Mouse (Mus musculus) neural tube, embryonic 10.5 days (tissue): ENCODE measurements around the gene Slc2a8.
"Not testable (repeated sequence)": the region's sequence is repeated elsewhere in the genome, so short reads cannot be mapped to it uniquely, and the experiment has no call there.

Experiments
- DNase-seq: peaks from one replicate; pipeline ENCODE4 v3.0.0-alpha.2; 2017; ENCODE audit warnings: low spot score; ENCODE audit errors: extremely low spot score

Gene Slc2a8

DNA sequence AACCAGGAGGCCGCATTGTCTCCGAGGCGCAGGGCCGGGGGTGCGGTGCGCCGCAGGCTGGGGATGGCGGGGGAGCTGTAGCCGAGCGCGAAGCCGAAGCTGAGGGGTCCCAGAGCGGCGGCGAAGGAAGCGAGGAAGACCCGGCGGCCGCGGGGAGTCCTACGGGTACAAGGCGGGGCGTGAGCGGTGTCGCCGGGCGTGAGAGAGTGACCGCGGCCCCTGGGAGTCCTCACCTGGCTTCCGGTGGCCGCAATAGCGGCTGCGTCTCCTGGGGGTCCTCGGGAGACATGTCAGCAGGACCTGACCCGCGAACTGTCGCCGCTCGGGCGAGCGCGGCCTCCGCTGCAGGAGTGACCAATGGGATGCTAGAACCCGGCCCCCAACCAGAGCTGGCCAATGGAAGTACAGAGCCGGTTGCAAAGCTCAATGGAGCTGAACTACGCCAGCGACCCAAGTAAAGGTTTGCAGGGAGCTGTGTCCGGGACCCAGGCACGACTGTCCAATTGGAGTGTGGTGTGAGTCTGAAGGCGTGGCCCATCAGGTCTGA, at the start of gene Slc2a8:
TSS of gene Slc2a8 (minus strand) at position 359 of the 547 bp plus-strand sequence.
- peak; percentile 92 for DNase-seq

DNA sequence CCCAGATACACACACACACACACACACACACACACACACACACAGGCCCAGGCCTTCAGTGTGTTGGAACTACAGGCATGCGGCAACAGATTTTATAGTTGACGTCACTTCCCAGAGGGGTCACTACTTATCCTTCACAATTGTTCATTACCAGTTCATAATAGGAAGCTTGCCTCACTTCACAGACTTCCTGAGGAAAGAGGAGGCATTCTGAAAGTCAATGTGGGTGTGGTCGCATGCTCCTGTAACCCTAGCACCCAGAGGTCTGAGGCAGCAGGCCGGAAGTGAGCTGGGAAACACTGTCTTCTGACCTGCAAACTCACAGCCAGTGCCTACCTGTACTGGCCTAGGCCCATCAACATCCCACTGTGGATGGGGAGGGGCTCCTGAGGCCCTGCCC, 43.2 kb upstream of the Slc2a8 start:
- DNase-seq = no peak

DNA sequence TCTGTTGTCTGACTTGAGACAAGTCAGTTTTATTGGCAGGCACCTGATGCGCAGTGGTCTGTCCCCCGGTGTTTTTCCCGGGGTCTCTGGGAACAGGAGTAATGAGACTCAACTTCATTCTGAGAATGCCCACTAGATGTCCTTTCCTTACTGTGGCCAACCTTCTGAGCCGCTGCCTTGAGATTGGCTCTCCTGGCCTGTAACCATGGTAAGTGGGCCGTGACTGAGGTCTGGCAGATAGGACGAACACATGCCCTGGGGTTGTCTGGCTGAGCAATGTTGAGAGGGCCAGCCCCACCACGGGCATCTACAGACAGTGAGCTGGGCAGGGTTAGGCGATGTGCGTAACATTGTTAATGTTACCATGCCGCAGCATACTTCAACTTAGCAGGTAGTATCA, 42.7 kb upstream of the Slc2a8 start:
- no peak for DNase-seq

DNA sequence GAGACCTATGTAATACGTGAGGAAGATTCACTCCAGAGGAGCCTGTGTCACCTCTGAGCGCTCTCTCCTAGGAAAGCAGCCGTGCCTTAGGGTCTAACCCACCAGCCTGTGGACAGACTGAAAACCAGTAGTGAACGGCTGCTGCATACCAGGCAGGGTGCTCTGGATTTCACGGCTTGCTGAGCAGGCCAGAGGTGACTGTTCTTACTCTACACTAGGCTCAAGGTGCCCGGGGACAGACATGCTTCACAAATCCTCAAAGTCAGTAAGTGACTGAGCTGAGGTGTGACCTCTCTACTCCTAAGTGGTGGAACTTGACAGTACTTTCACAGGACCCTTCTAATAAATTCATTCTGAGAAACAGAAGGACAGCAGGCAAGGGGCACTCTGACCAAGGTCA, 41.0 kb upstream of the Slc2a8 start:
- DNase-seq = no peak

DNA sequence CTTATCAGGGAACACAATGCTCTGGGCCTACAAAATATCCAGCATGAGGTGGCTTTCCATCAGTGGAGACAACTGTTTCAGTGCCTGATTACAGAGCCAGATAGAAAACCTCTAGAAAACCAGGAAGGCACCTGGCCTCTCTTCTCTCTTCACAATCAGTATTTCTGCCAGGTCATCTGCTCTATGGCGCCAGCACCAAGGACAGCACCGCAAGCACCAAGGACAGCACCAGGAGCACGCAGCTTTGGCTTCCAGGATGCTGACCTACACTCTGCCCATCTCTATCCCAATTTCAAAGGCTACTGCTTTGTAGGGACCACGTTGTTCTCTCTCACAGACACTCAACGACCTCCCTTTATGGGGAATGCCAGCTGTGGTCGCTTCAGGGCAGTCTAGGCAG, 36.1 kb upstream of the Slc2a8 start:
- DNase-seq = peak; percentile 77

- no peak for DNase-seq
Observed at GRCm38 (mm10) chr2:33017191-33017590, 35.3 kb upstream of the Slc2a8 start.

GRCm38 (mm10) chr2:33014877-33015276, 33.0 kb upstream of the Slc2a8 start:
- DNase-seq = no peak

DNA sequence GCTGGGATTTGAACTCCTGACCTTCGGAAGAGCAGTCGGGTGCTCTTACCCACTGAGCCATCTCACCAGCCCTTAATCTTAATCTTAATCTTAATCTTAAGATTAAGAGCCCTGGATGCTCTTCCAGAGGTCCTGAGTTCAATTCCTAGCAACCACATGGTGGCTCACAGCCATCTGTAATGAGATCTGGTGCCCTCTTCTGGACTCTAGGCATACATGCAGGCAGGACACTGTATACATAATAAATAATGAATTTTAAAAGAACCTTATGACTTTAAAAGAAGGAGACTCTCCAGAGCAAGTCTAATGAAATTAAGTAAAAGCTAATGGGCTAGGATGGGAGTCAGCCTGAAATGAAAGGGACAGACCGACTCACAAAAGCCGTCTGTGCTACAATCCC, 27.2 kb upstream of the Slc2a8 start:
- not testable (repeated sequence) for DNase-seq

DNA sequence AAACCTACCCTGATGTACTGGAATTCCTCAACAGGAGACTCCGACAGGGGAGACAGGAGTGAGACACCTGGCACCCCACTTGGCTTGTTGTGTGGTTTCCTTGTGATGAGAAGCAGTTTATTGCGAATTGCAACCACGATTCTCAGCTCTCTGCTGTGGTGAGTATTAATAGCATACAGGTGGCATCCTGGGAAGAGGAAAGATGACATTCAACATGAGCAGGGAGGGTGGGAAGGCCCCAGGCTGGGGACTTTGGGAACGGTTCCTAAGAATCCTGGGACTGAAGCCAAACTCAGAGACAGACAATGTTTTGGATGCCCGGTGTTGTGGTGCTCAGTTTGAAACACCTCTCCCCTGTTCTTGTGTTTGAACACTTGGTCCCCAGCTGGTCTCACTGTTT, 23.2 kb upstream of the Slc2a8 start:
- no peak for DNase-seq

- DNase-seq = no peak
Observed at GRCm38 (mm10) chr2:33002144-33002543, 20.3 kb upstream of the Slc2a8 start.

DNA sequence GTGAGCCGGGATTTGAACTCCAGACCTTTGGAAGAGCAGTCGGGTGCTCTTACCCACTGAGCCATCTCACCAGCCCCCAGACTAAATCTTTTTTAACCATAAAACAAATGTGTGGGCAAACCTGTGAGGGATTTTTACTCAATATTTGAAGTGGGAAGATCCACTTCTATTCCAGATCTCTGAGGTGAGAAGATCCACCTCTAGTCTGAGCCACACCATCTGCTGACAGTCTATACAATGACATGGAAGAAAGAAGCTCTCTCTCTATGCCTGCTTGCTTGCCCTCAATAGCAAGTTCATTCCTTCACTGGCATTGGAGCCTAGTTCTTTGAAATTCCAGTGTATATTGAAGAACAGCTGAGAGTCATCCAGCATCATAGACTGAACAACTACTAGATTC, 17.9 kb upstream of the Slc2a8 start:
- no peak for DNase-seq

- DNase-seq = no peak
Observed at GRCm38 (mm10) chr2:32997792-32998191, 15.9 kb upstream of the Slc2a8 start.

- no peak for DNase-seq
Observed at GRCm38 (mm10) chr2:32997081-32997480, 15.2 kb upstream of the Slc2a8 start.

DNA sequence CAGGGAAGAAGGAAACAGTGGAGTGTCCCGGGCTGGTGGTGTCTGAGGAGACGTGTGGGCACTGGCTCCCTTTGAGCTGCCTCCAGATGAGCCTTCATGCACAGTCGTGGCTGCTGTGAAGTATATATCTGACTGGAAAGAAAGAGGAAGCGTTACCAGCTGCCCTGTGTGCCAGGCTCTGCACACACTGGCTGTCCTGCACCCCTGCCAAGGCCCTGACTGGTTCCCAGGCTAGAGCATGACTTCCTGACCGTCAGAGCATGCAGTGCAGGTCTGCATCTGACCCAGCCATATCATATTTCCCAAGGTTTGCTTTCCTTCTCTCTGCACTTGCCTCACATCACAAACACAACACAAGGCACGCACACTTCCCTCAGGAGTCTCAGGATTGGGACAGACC, 10.2 kb upstream of the Slc2a8 start:
- DNase-seq = no peak

GRCm38 (mm10) chr2:32990167-32990832, 8.4 kb upstream of the Slc2a8 start:
- DNase-seq = no peak

DNA sequence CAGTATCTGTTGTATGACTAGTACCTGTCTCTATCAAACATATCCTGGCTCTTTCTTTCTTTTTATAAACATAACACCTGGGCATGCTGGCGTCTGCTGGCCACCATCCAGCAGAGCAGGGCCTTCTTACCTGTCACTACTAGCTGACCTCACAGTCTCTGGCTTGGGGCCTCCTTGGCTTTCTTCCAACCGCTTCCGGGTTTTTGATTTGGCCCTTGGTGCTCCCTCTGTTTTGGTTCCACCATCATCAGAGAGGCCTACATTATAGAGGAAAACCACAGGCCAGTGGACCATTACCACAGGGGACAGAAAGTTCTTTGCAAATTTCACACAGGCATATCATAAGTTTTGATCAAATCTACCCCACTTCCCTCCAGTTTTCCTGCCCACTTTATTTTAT, 7.5 kb upstream of the Slc2a8 start:
- no peak for DNase-seq

DNA sequence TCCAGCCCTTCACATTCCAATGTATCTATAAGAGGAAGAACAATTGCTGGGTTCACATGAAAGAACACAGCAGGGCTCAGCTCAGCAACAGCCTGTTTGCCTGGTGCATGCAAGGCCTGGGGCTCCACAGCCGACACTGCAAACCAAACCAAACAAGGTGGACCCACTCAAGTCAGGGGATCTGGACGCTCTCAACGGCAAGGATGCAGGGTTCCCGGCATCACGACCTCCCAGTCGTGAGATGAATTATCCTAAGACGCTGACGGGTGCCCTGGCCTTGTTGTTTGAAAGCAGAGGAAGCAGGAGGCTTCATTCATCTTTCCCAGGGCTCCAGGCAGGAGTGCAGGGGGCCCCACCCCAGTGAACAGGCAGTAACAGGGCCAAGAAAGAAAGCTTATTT, 4.0 kb upstream of the Slc2a8 start:
- DNase-seq = no peak

GRCm38 (mm10) chr2:32983617-32984016, 1.7 kb upstream of the Slc2a8 start:
- DNase-seq = no peak

DNA sequence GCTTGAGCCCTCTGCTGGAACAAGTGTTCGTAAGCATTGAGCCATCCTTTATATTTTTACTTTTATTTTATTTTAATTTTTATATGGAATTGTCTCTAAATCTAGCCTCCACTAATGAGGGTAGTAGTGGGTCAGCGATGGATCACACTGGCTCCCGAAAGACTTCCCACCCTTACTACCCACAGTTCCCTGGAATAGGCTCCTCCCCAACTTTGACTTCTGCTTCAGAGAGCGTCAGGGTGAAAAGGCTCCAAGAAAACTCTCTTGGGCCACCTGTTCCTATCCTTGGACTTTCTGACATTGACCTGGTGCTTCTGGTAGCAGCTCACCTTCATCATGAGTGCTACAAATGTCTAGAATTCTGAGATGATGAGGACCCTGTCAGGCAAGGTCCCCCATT, 817 bp upstream of the Slc2a8 start:
- no peak for DNase-seq

GRCm38 (mm10) chr2:32981281-32981680, 602 bp downstream of the Slc2a8 start:
- DNase-seq = no peak

GRCm38 (mm10) chr2:32979675-32980074, 2.2 kb downstream of the Slc2a8 start:
- DNase-seq = no peak

DNA sequence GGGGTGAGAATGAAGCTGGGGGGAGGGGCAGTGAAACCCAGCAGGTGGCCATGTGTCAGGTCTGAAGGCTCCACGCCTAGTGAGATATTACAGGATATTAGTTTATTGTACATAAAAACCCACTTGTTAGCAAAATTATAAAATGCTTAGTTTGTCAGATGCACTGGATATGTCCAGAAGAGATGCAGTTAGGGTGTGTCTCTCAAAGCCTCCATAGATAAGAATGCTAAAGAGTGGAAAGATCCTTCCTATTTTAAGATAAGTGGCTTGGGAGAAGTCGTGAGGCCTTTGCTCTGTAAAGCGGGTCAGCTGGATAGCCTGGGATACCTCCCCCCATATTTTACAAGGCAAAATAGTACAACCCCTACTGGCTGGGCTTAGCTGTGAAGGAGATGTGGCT, 3.2 kb downstream of the Slc2a8 start:
- no peak for DNase-seq

DNA sequence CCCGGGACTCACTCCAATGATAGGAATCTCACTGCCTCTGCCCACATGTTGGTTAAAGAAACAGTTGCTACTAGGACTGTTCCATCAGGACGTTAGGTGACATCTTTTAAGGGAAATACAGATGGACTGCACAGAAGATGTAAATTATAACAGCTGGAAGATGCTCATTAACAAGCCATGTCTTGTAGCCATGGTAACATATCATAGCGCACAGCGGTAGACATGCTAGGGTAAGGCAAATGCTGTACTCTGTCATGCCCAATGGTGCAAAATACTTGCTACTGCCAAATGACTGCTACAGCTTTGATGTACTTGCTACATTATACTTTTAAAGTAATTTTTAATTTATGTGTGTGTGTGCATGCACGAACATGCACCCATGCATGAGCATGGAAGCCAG, 4.8 kb downstream of the Slc2a8 start:
- no peak for DNase-seq

GRCm38 (mm10) chr2:32974216-32974615, 7.7 kb downstream of the Slc2a8 start:
- no peak for DNase-seq
